Mouse (Mus musculus) monocyte, adult 2 months (primary cell): ENCODE measurements around the gene Arhgap11a.

Source experiments
- DNase-seq, 2 experiments: peaks; one replicate each; pipeline ENCODE4 v3.0.0; 2022; ENCODE audit warnings: low spot score in 2 of 2, low read depth in 1 of 2

The Arhgap11a gene

GRCm38 (mm10) chr2:113817681-113818606 is 30.5 kb downstream of the Arhgap11a start:
- no peak for DNase-seq

GRCm38 (mm10) chr2:113807640-113808039 is 40.8 kb downstream of the Arhgap11a start:
- DNase-seq, result no peak

GRCm38 (mm10) chr2:113806851-113807577 is 41.4 kb downstream of the Arhgap11a start:
- DNase-seq, result no peak

GRCm38 (mm10) chr2:113805765-113806164 is 42.7 kb downstream of the Arhgap11a start:
- DNase-seq, result no peak

- DNase-seq, result no peak
These were observed 44.7 kb downstream of the Arhgap11a start for GRCm38 (mm10) chr2:113803753-113804152.

GRCm38 (mm10) chr2:113800846-113801245 is 47.6 kb downstream of the Arhgap11a start:
- DNase-seq, result no peak

- DNase-seq, result no peak
These were observed 49.9 kb downstream of the Arhgap11a start for GRCm38 (mm10) chr2:113798605-113799004.

GRCm38 (mm10) chr2:113795186-113795585 is 53.3 kb downstream of the Arhgap11a start:
- DNase-seq, result no peak

- DNase-seq, result no peak
These were observed 54.9 kb downstream of the Arhgap11a start for GRCm38 (mm10) chr2:113793521-113793920.

- no peak for DNase-seq
These were observed 59.6 kb downstream of the Arhgap11a start for GRCm38 (mm10) chr2:113788821-113789387.

GRCm38 (mm10) chr2:113787882-113788281 is 60.6 kb downstream of the Arhgap11a start:
- DNase-seq, result no peak

GRCm38 (mm10) chr2:113784851-113785250 is 63.6 kb downstream of the Arhgap11a start:
- no peak for DNase-seq

- no peak for DNase-seq
These were observed 66.9 kb downstream of the Arhgap11a start for GRCm38 (mm10) chr2:113781521-113781920.
